Mouse (Mus musculus): ENCODE results near the gene Iqch. TPM values are rescaled to one million over a fixed set of nuclear protein-coding genes. Genes with fewer than 3 reads are reported as not detected.

Gene Iqch
- total and polyA plus RNA-seq, 2 experiments from 2014 or later = 0.10 to 0.14 TPM

DNA sequence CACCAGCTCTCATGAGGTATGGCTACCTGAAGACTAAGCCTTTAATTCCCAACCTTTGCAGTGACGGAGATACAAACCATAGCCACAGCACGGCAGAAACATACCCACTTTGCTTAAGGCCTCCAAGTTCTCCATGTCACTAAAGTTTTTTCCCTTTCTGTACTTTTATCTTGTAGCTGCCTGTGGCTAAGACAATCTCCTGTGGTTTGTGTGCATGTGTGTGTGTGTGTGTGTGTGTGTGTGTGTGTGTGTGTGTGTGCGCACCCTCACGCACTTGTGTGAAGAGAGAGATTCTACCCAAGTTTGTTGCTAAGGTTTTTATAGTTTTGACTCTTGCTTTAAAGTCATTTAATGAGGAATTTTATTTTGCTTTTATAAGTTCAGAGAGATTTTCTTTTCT lies 219.5 kb downstream of the Iqch start:
- H3K4me3 ChIP-seq (ENCODE audit: low read depth, low read length) = no peak overlapping the region
- H3K27ac ChIP-seq (ENCODE audit: low read depth, low read length) = no peak overlapping the region
- H3K4me2 ChIP-seq (ENCODE audit: low read depth) = no peak overlapping the region
- 95% methylated on average over 4 of the region's 4 CpGs for WGBS
- no peak overlapping the region for H3K9ac ChIP-seq
- DNase-seq (no peak), ATAC-seq (no peak)
- H3K4me1 ChIP-seq (ENCODE audit: insufficient read depth) = 0 out of 2 replicates have a peak, but pooled peaks cover 6% of the 10 kb centered on the region
- H3K36me3 ChIP-seq (ENCODE audit: insufficient read depth) = no peaks in the 10 kb centered on the region
- H3K27me3 ChIP-seq (ENCODE audit: insufficient read depth, low read length) = no peaks in the 10 kb centered on the region
- TF ChIP-seq CTCF (IDR thresholded peaks at IDR 0.05; ENCODE audit: low read depth) = no peak
- H3K9me3 ChIP-seq (ENCODE audit: low read length) = no peaks in the 10 kb centered on the region

DNA sequence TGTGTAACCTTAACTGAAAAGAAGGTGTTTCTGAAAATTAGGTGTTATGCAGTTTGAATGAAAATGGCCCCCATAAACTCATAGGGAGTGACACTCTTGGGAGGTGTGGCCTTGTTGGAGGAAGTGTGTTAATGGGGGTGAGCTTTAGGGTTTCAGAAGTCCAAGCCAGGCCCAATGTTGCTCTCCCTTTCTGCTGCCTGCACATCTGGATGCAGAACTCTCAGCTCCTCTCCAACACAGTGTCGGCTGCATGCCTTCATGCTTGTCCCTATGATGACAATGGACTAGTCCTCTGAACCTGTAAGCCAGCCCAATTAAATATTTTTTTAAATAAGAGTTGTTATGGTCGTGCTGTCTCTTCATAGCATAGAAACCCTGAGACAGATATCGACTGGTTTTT lies 222.0 kb downstream of the Iqch start:
- no peak for DNase-seq
- Histone ChIP-seq H3K9me3 (ENCODE audit: low read length) (no peaks in the 10 kb centered on the region), H3K9ac (no peak overlapping the region), H3K27me3 (ENCODE audit: insufficient read depth, low read length) (no peaks in the 10 kb centered on the region), H3K4me2 (ENCODE audit: low read depth) (no peak overlapping the region), H3K27ac (ENCODE audit: low read depth, low read length) (no peak overlapping the region), H3K36me3 (ENCODE audit: insufficient read depth) (no peaks in the 10 kb centered on the region), H3K4me3 (ENCODE audit: low read depth, low read length) (no peak overlapping the region), H3K4me1 (ENCODE audit: insufficient read depth) (peaks cover 19% of the 10 kb centered on the region)
- ATAC-seq = no peak
- no peak for TF ChIP-seq CTCF (IDR thresholded peaks at IDR 0.05; ENCODE audit: low read depth)
- 83% methylated on average over 3 of the region's 3 CpGs for WGBS

- Histone ChIP-seq H3K9me3 (ENCODE audit: low read length) (no peaks in the 10 kb centered on the region), H3K4me1 (ENCODE audit: insufficient read depth) (peaks cover 19% of the 10 kb centered on the region), H3K27me3 (ENCODE audit: insufficient read depth, low read length) (no peaks in the 10 kb centered on the region), H3K4me2 (ENCODE audit: low read depth) (peak overlapping the region; percentile 93), H3K9ac (peak overlapping the region; percentile 95), H3K4me3 (ENCODE audit: low read depth, low read length) (peak overlapping the region; percentile 89), H3K27ac (ENCODE audit: low read depth, low read length) (no peak overlapping the region), H3K36me3 (ENCODE audit: insufficient read depth) (no peaks in the 10 kb centered on the region)
- no peak for TF ChIP-seq CTCF (IDR thresholded peaks at IDR 0.05; ENCODE audit: low read depth)
- 13% methylated on average over 8 of the region's 8 CpGs for WGBS
- ATAC-seq (no peak), DNase-seq (no peak)
These were observed 224.1 kb downstream of the Iqch start for GRCm38 (mm10) chr9:63378174-63378573.

DNA sequence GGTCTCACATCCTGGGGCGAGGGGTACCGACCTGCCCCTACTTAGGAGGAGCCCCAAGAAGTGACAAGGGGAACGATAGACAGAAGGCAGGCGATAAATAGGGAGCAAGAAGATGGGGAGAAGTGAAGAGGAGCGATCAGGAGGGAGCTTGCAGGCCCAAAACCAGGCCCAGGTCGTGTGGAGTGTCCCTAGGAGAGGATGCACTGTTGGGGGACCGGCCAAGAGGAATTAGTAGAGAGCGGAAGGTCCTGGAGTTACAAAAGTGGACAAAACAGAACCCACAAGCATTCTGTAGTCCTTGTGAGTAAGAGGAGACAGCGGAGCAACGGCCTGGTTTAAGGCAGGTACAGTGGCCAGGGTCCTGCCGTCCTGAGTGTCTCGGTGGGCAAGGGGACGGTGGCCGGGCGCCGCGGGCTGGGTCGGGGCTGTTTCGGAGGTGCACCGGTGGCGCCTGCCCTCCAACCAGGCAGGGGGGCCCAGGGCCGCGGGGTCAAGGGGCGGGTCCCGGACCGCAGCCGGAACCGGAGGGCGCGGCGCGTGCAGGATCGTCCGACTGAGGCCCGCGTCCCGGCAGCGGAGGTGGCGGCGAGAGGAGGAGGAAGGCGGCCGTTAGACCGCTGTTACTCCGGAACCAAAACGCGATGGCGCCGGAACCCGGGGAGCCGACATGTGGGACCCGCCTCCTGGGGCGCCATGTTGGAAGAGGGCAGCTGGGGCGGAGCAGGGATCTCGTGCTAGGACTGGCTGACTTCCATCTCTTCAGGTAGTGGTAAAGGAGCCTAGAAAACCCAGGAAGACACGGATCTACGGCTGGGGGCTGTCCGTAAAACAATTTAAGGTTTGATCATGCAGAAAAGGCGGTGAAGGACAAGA lies 224.8 kb downstream of the Iqch start, which contains the start of gene Map2k5:
Map2k5 (minus strand) TSS at position 633 of the 873 bp plus-strand sequence.
- peak within 1 kb of the TSS; percentile 93 for H3K4me2 ChIP-seq (ENCODE audit: low read depth)
- H3K9me3 ChIP-seq (ENCODE audit: low read length) = no peaks in the 10 kb centered on the region
- no peaks in the 10 kb centered on the region for H3K27me3 ChIP-seq (ENCODE audit: insufficient read depth, low read length)
- peak within 1 kb of the TSS; percentile 89 for H3K4me3 ChIP-seq (ENCODE audit: low read depth, low read length)
- peak within 1 kb of the TSS; percentile 81 for H3K27ac ChIP-seq (ENCODE audit: low read depth, low read length)
- no peak for TF ChIP-seq CTCF (IDR thresholded peaks at IDR 0.05; ENCODE audit: low read depth)
- peaks cover 19% of the 10 kb centered on the region for H3K4me1 ChIP-seq (ENCODE audit: insufficient read depth)
- no peaks in the 10 kb centered on the region for H3K36me3 ChIP-seq (ENCODE audit: insufficient read depth)
- WGBS = 2% methylated on average over 58 of the region's 58 CpGs
- H3K9ac ChIP-seq = peak within 1 kb of the TSS; percentile 95
- ATAC-seq (peak; percentile 98), DNase-seq (peak; percentile 93)

- 80% methylated on average over 2 of the region's 2 CpGs for WGBS
- no peaks in the 10 kb centered on the region for H3K27me3 ChIP-seq (ENCODE audit: insufficient read depth, low read length)
These were observed 229.0 kb downstream of the Iqch start for GRCm38 (mm10) chr9:63373315-63373714.

GRCm38 (mm10) chr9:63372541-63372940 lies 229.8 kb downstream of the Iqch start:
- WGBS = 38% methylated on average over 8 of the region's 8 CpGs
- no peak overlapping the region for H3K27ac ChIP-seq (ENCODE audit: low read depth, low read length)
- H3K9ac ChIP-seq = no peak overlapping the region
- H3K4me3 ChIP-seq (ENCODE audit: low read depth, low read length) = no peak overlapping the region
- no peaks in the 10 kb centered on the region for H3K36me3 ChIP-seq (ENCODE audit: insufficient read depth)
- ATAC-seq (no peak), DNase-seq (no peak)
- peaks cover 13% of the 10 kb centered on the region for H3K4me1 ChIP-seq (ENCODE audit: insufficient read depth)
- no peaks in the 10 kb centered on the region for H3K9me3 ChIP-seq (ENCODE audit: low read length)
- H3K4me2 ChIP-seq (ENCODE audit: low read depth) = no peak overlapping the region
- no peaks in the 10 kb centered on the region for H3K27me3 ChIP-seq (ENCODE audit: insufficient read depth, low read length)
- no peak for TF ChIP-seq CTCF (IDR thresholded peaks at IDR 0.05; ENCODE audit: low read depth)

More at GRCm38 (mm10) chr9:63373315-63373714, 229.0 kb downstream of the Iqch start:
- Histone ChIP-seq H3K36me3 (ENCODE audit: insufficient read depth) (no peaks in the 10 kb centered on the region), H3K4me2 (ENCODE audit: low read depth) (no peak overlapping the region), H3K4me3 (ENCODE audit: low read depth, low read length) (no peak overlapping the region), H3K9me3 (ENCODE audit: low read length) (no peaks in the 10 kb centered on the region), H3K9ac (no peak overlapping the region), H3K4me1 (ENCODE audit: insufficient read depth) (peaks cover 15% of the 10 kb centered on the region), H3K27ac (ENCODE audit: low read depth, low read length) (no peak overlapping the region)
- TF ChIP-seq CTCF (IDR thresholded peaks at IDR 0.05; ENCODE audit: low read depth) = no peak
- ATAC-seq = no peak
- no peak for DNase-seq

Other genes with a start within 250 kb of the Iqch start
- 16.4 and 21.1 TPM in 2 replicates for gene Map2k5, start 224.6 kb downstream of the Iqch start, total RNA-seq (2014; rRNA removed)
- gene Map2k5, start 224.6 kb downstream of the Iqch start, polyA plus RNA-seq (2015; fragmentation: Nextera tagmentation; extraction: Ambion mirVana) = 33.1 and 37.7 TPM in 2 replicates
- gene 2300009A05Rik, start 203.2 kb downstream of the Iqch start, total RNA-seq (2014; rRNA removed) = 23.0 and 28.8 TPM in 2 replicates
- 83.2 and 98.5 TPM in 2 replicates for gene 2300009A05Rik, start 203.2 kb downstream of the Iqch start, polyA plus RNA-seq (2015; fragmentation: Nextera tagmentation; extraction: Ambion mirVana)
- gene Aagab, start 167 bp upstream of the Iqch start, total RNA-seq (2014; rRNA removed) = 37.5 and 46.7 TPM in 2 replicates
- 50.0 and 51.0 TPM in 2 replicates for gene Aagab, start 167 bp upstream of the Iqch start, polyA plus RNA-seq (2015; fragmentation: Nextera tagmentation; extraction: Ambion mirVana)
- gene Smad3, start 155.5 kb upstream of the Iqch start, total RNA-seq (2014; rRNA removed) = 16.0 and 17.6 TPM in 2 replicates
- gene Smad3, start 155.5 kb upstream of the Iqch start, polyA plus RNA-seq (2015; fragmentation: Nextera tagmentation; extraction: Ambion mirVana) = 5.0 and 5.5 TPM in 2 replicates